Mouse (Mus musculus): ENCODE data around the gene Gm9195.

GRCm38 (mm10) chr14:72438976-72439375 lies 52.7 kb downstream of the Gm9195 start:
- TF ChIP-seq CTCF (IDR thresholded peaks at IDR 0.05; ENCODE audit: low read depth) (no peak), EP300 (IDR thresholded peaks at IDR 0.05; ENCODE audit: low read depth) (no peak)

Data from liver, postnatal 0 days (tissue).